ENCODE assay signal across 8 mouse cellular contexts in genomic region chr8:114294889-114295748, GRCm38 (mm10).
DNase-seq lines count a peak whose midpoint lies in the region; ATAC-seq and TF ChIP-seq lines count a peak whose summit lies in the region.

No protein-coding gene starts in this region.

- no peak for ATAC-seq in intestine, embryonic 14.5 days (replicated peaks; ENCODE audit: low FRiP score, low TSS enrichment, low read depth)
- no peak for ATAC-seq in intestine, postnatal 0 days
- ATAC-seq in forebrain, embryonic 11.5 days (replicated peaks; ENCODE audit: low FRiP score) = peak; percentile 73
- ATAC-seq in midbrain, postnatal 0 days (ENCODE audit: low FRiP score) = no peak
- no peak for ATAC-seq in kidney, embryonic 15.5 days (replicated peaks; ENCODE audit: low FRiP score)
- no peak for ATAC-seq in erythroblast, adult 5-6 weeks (replicated peaks; ENCODE audit: low FRiP score, poor library complexity, severe bottlenecking)

- H3K27me3 ChIP-seq in intestine, embryonic 14.5 days (replicated peaks; ENCODE audit: control insufficient read depth, insufficient read depth, low read length) = no peaks in the 10 kb centered on the region
- H3K27me3 ChIP-seq in intestine, postnatal 0 days (replicated peaks; ENCODE audit: control insufficient read depth, insufficient read depth, low read length) = no peaks in the 10 kb centered on the region
- H3K27me3 ChIP-seq in forebrain, embryonic 11.5 days (ENCODE audit: control insufficient read depth, insufficient read depth, low read length) = no peaks in the 10 kb centered on the region
- H3K27me3 ChIP-seq in midbrain, postnatal 0 days (ENCODE audit: insufficient read depth, low read length) = no peaks in the 10 kb centered on the region
- H3K27me3 ChIP-seq in kidney, embryonic 15.5 days = no peaks in the 10 kb centered on the region

- H3K4me2 ChIP-seq in intestine, embryonic 14.5 days (ENCODE audit: low read length) = peak overlapping the region; percentile 4; the same call in 1 of the 2 replicates
- no peak overlapping the region for H3K4me2 ChIP-seq in intestine, postnatal 0 days (replicated peaks; ENCODE audit: low read depth)
- H3K4me2 ChIP-seq in forebrain, embryonic 11.5 days (ENCODE audit: low read depth, low read length, severe bottlenecking) = no peak overlapping the region
- H3K4me2 ChIP-seq in midbrain, postnatal 0 days (ENCODE audit: low read depth, low read length, poor library complexity, severe bottlenecking) = no peak overlapping the region
- no peak overlapping the region for H3K4me2 ChIP-seq in kidney, embryonic 15.5 days

- WGBS in intestine, embryonic 14.5 days = 54% methylated on average over 11 of the region's 11 CpGs
- WGBS in intestine, postnatal 0 days = 61% methylated on average over 11 of the region's 11 CpGs
- WGBS in forebrain, embryonic 11.5 days = 55% methylated on average over 11 of the region's 11 CpGs
- 18% methylated on average over 11 of the region's 11 CpGs for WGBS in midbrain, postnatal 0 days
- 49% methylated on average over 11 of the region's 11 CpGs for WGBS in kidney, embryonic 15.5 days

- H3K9ac ChIP-seq in intestine, embryonic 14.5 days (ENCODE audit: low read length) = no peak overlapping the region
- no peak overlapping the region for H3K9ac ChIP-seq in intestine, postnatal 0 days (ENCODE audit: low read depth, low read length)
- H3K9ac ChIP-seq in forebrain, embryonic 11.5 days (ENCODE audit: low read length) = no peak overlapping the region
- H3K9ac ChIP-seq in midbrain, postnatal 0 days (replicated peaks; ENCODE audit: low read length, poor library complexity, severe bottlenecking) = no peak overlapping the region
- no peak overlapping the region for H3K9ac ChIP-seq in kidney, embryonic 15.5 days

- H3K27ac ChIP-seq in intestine, embryonic 14.5 days (ENCODE audit: low read depth) = peak overlapping the region; percentile 3; the same call in 1 of the 2 replicates
- H3K27ac ChIP-seq in intestine, postnatal 0 days (ENCODE audit: low read depth, low read length) = no peak overlapping the region
- H3K27ac ChIP-seq in forebrain, embryonic 11.5 days (ENCODE audit: low read depth, low read length) = peak overlapping the region; percentile 48; the same call in 1 of the 2 replicates
- peak overlapping the region; percentile 62 for H3K27ac ChIP-seq in midbrain, postnatal 0 days (ENCODE audit: low read depth, low read length)
- H3K27ac ChIP-seq in kidney, embryonic 15.5 days = no peak overlapping the region

- H3K4me1 ChIP-seq in intestine, embryonic 14.5 days (replicated peaks; ENCODE audit: control insufficient read depth, insufficient read depth, low read length) = no peaks in the 10 kb centered on the region
- H3K4me1 ChIP-seq in intestine, postnatal 0 days (replicated peaks; ENCODE audit: control insufficient read depth, insufficient read depth, low read length) = no peaks in the 10 kb centered on the region
- H3K4me1 ChIP-seq in forebrain, embryonic 11.5 days (replicated peaks; ENCODE audit: control insufficient read depth, insufficient read depth, low read length) = peaks cover 2% of the 10 kb centered on the region; the same call in 1 of the 2 replicates
- no peaks in the 10 kb centered on the region; the same call in 1 of the 2 replicates for H3K4me1 ChIP-seq in midbrain, postnatal 0 days (ENCODE audit: insufficient read depth, low read length)
- 0 out of 2 replicates have a peak, but pooled peaks cover 9% of the 10 kb centered on the region for H3K4me1 ChIP-seq in kidney, embryonic 15.5 days

- no peak overlapping the region for H3K4me3 ChIP-seq in intestine, embryonic 14.5 days (ENCODE audit: low read depth, low read length)
- no peak overlapping the region for H3K4me3 ChIP-seq in intestine, postnatal 0 days (ENCODE audit: low read depth, low read length)
- H3K4me3 ChIP-seq in forebrain, embryonic 11.5 days (ENCODE audit: low read depth, low read length) = no peak overlapping the region
- H3K4me3 ChIP-seq in midbrain, postnatal 0 days (ENCODE audit: low read depth, low read length) = no peak overlapping the region
- no peak overlapping the region for H3K4me3 ChIP-seq in kidney, embryonic 15.5 days (replicated peaks)

- no peaks in the 10 kb centered on the region for H3K9me3 ChIP-seq in intestine, embryonic 14.5 days (ENCODE audit: control insufficient read depth, low read length)
- H3K9me3 ChIP-seq in intestine, postnatal 0 days (ENCODE audit: control insufficient read depth) = no peaks in the 10 kb centered on the region
- H3K9me3 ChIP-seq in forebrain, embryonic 11.5 days (ENCODE audit: control insufficient read depth, low read length) = no peaks in the 10 kb centered on the region
- H3K9me3 ChIP-seq in midbrain, postnatal 0 days (ENCODE audit: low read length) = no peaks in the 10 kb centered on the region
- no peaks in the 10 kb centered on the region for H3K9me3 ChIP-seq in kidney, embryonic 15.5 days (replicated peaks)

- DNase-seq in intestine, embryonic 14.5 days (ENCODE audit: low spot score) = no peak
- DNase-seq in forebrain, embryonic 11.5 days (ENCODE audit: low spot score) = no peak
- DNase-seq in layer of hippocampus, adult 9-11 months = peak; percentile 91
- DNase-seq in midbrain, postnatal 0 days (ENCODE audit: low spot score) = peak; percentile 72
- no peak for DNase-seq in adrenal gland, postnatal 36 days

- TF ChIP-seq CTCF in intestine, postnatal 0 days (IDR thresholded peaks at IDR 0.05; ENCODE audit: low read depth) = no peak
- TF ChIP-seq CTCF in midbrain, postnatal 0 days (IDR thresholded peaks at IDR 0.05) = no peak

- no peaks in the 10 kb centered on the region for H3K36me3 ChIP-seq in intestine, embryonic 14.5 days (ENCODE audit: control insufficient read depth, insufficient read depth, low read length)
- H3K36me3 ChIP-seq in intestine, postnatal 0 days (ENCODE audit: control insufficient read depth, insufficient read depth) = no peaks in the 10 kb centered on the region
- H3K36me3 ChIP-seq in forebrain, embryonic 11.5 days (ENCODE audit: control insufficient read depth, insufficient read depth, low read length) = no peaks in the 10 kb centered on the region
- H3K36me3 ChIP-seq in midbrain, postnatal 0 days (ENCODE audit: insufficient read depth, low read length) = no peaks in the 10 kb centered on the region
- H3K36me3 ChIP-seq in kidney, embryonic 15.5 days = no peaks in the 10 kb centered on the region

Comparison
In these comparisons a context has a peak if more than half of its experiments do, and no peak if none do; other contexts are left out.
1. H3K27ac ChIP-seq: peak in intestine, embryonic 14.5 days (single experiment), forebrain, embryonic 11.5 days (single experiment) and midbrain, postnatal 0 days (single experiment); none in intestine, postnatal 0 days (single experiment) and kidney, embryonic 15.5 days (single experiment).
2. DNase-seq: peak in layer of hippocampus, adult 9-11 months (single experiment) and midbrain, postnatal 0 days (single experiment); none in intestine, embryonic 14.5 days (single experiment), forebrain, embryonic 11.5 days (single experiment) and adrenal gland, postnatal 36 days (0 of 2).